Mouse (Mus musculus): ENCODE measurements around the gene Pim3. TPM values are rescaled to one million over a fixed set of nuclear protein-coding genes. Genes with fewer than 3 reads are reported as not detected.

Gene Pim3
- total and polyA plus RNA-seq, 3 experiments = 33.6 to 41.6 TPM; not detected in 1

DNA sequence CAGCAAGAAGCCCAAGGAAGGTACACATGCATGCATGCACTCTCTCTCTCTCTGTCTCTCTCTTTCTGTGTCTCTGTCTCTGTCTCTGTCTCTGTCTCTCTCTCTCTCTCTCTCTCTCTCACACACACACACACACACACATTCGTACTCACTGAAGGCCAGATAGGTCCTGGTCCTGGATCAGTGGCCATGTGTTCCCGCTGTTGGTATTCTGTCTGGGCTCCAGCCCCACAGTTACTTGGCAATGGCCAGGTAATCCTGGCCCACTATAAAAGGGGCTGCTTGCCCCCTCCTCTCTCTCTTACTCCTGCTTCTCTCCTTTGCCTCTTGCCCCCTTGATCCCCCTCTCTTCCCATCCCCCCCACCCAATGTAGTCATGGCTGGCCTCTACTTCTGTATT, 20.8 kb upstream of the Pim3 start:
- DNase-seq (ENCODE audit: low read depth, low spot score) = no peak
- TF ChIP-seq E2F4 (IDR thresholded peaks at IDR 0.05; ENCODE audit: borderline replicate concordance, low read depth, low read length) (no peak), MEF2A (IDR thresholded peaks at IDR 0.05; ENCODE audit: extremely low read depth, insufficient replicate concordance, low read depth, low read length, poor library complexity, severe bottlenecking) (no peak), NELFE (IDR thresholded peaks at IDR 0.05; ENCODE audit: low read depth, low read length) (no peak), CHD1 (IDR thresholded peaks at IDR 0.05; ENCODE audit: low read depth, low read length) (no peak), SIN3A (IDR thresholded peaks at IDR 0.05; ENCODE audit: low read length) (no peak), CHD2 (IDR thresholded peaks at IDR 0.05; ENCODE audit: low read length) (no peak), RAD21 (IDR thresholded peaks at IDR 0.05; ENCODE audit: low read depth, low read length) (no peak), ZC3H11A (IDR thresholded peaks at IDR 0.05; ENCODE audit: low read depth, low read length) (no peak), POLR2AphosphoS5 (IDR thresholded peaks at IDR 0.05; ENCODE audit: borderline replicate concordance, low read depth, low read length) (no peak), ELF1 (IDR thresholded peaks at IDR 0.05; ENCODE audit: low read depth, low read length) (no peak), TAL1 (IDR thresholded peaks at IDR 0.05; ENCODE audit: low read length) (no peak), MAX (IDR thresholded peaks at IDR 0.05; ENCODE audit: low read length) (no peak)
- H3K9me3 ChIP-seq (replicated peaks; ENCODE audit: insufficient read depth, low read length) = no peaks in the 10 kb centered on the region
- H3K79me2 ChIP-seq (ENCODE audit: control insufficient read depth, insufficient read depth, low read length, poor library complexity) = no peaks in the 10 kb centered on the region; the same call in 1 of the 2 replicates
- H3K36me3 ChIP-seq (ENCODE audit: control insufficient read depth in 1 of 2, insufficient read depth in 2 of 2, low read length in 2 of 2) = no peaks in the 10 kb centered on the region
- peaks cover 1 to 2% of the 10 kb centered on the region in 2 experiments; a peak in 1 of 4 replicates for H3K27me3 ChIP-seq (ENCODE audit: control insufficient read depth in 1 of 2, insufficient read depth in 2 of 2, low read length in 2 of 2)
- H3K27ac ChIP-seq (ENCODE audit: control insufficient read depth, low read depth, low read length) = no peak overlapping the region
- no peak overlapping the region for H3K9ac ChIP-seq (ENCODE audit: control insufficient read depth, low read depth, low read length, poor library complexity, severe bottlenecking)
- peaks cover 0 to 2% of the 10 kb centered on the region in 2 experiments; a peak in 1 of 4 replicates for H3K4me1 ChIP-seq (ENCODE audit: control insufficient read depth in 1 of 2, insufficient read depth in 2 of 2, low read length in 2 of 2)
- H3K4me3 ChIP-seq (ENCODE audit: control insufficient read depth in 1 of 2, insufficient read depth in 1 of 2, low read depth in 2 of 2, low read length in 2 of 2) = no peak overlapping the region

DNA sequence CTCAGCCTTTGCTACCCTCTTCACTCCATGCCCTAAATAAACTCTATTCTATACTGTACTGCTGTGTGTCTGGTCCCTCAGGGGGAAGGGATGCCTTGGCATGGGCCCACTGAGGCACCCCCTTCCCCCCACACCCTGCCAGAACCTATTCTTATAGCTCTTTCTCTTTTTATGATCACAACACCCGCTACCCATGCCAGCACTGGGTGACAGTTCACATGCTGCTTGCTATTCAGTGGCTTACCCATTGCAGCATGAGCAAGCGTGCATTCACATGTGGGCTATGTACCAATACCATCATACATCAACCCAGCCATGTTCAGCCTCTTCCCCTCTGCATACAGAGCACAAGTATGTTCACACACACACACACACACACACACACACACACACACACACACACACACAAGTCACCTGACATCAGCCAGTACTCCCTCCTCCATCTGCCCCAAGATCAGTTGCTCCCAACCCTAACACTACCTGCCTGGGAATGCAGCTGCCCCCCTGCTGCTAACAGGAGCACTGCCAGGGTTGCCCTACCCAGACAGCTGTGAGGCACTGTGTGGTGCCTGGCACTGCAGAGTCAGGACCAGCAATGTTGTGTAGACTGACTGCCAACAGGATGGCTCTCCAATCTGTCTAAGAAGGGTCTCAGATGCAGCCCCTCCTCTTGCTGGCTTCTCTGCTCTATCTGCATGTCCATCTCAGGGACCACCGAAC, 20.2 kb upstream of the Pim3 start:
- no peak overlapping the region for H3K27ac ChIP-seq (ENCODE audit: control insufficient read depth, low read depth, low read length)
- no peaks in the 10 kb centered on the region for H3K36me3 ChIP-seq (ENCODE audit: control insufficient read depth in 1 of 2, insufficient read depth in 2 of 2, low read length in 2 of 2)
- no peaks in the 10 kb centered on the region for H3K9me3 ChIP-seq (replicated peaks; ENCODE audit: insufficient read depth, low read length)
- peaks cover 0 to 2% of the 10 kb centered on the region in 2 experiments; a peak in 1 of 4 replicates for H3K4me1 ChIP-seq (ENCODE audit: control insufficient read depth in 1 of 2, insufficient read depth in 2 of 2, low read length in 2 of 2)
- no peaks in the 10 kb centered on the region; the same call in 1 of the 2 replicates for H3K79me2 ChIP-seq (ENCODE audit: control insufficient read depth, insufficient read depth, low read length, poor library complexity)
- no peak overlapping the region for H3K9ac ChIP-seq (ENCODE audit: control insufficient read depth, low read depth, low read length, poor library complexity, severe bottlenecking)
- no peak overlapping the region for H3K4me3 ChIP-seq (ENCODE audit: control insufficient read depth in 1 of 2, insufficient read depth in 1 of 2, low read depth in 2 of 2, low read length in 2 of 2)
- no peak for TF ChIP-seq CHD2 (IDR thresholded peaks at IDR 0.05; ENCODE audit: low read length)
- no peak for TF ChIP-seq MYB (IDR thresholded peaks at IDR 0.05; ENCODE audit: low read depth, low read length)
- no peak for TF ChIP-seq RAD21 (IDR thresholded peaks at IDR 0.05; ENCODE audit: low read depth, low read length)
- TF ChIP-seq TBP (IDR thresholded peaks at IDR 0.05; ENCODE audit: low read depth, low read length) = no peak
- TF ChIP-seq POLR2AphosphoS5 (IDR thresholded peaks at IDR 0.05; ENCODE audit: borderline replicate concordance, low read depth, low read length) = no peak
- no peak for TF ChIP-seq GATA1 (IDR thresholded peaks at IDR 0.05; ENCODE audit: low read depth, low read length)
- no peak for TF ChIP-seq BHLHE40 (IDR thresholded peaks at IDR 0.05; ENCODE audit: borderline replicate concordance, low read depth, low read length)
- TF ChIP-seq SMC3 (IDR thresholded peaks at IDR 0.05; ENCODE audit: low read depth, low read length) = no peak
- no peak for DNase-seq (ENCODE audit: low read depth, low spot score)
- peaks cover 1 to 2% of the 10 kb centered on the region in 2 experiments; a peak in 1 of 4 replicates for H3K27me3 ChIP-seq (ENCODE audit: control insufficient read depth in 1 of 2, insufficient read depth in 2 of 2, low read length in 2 of 2)

Data from MEL (cell line).